Mouse (Mus musculus) cortical plate, adult 2 months (tissue): ENCODE measurements around the gene Shkbp1. TPM values are rescaled to one million over a fixed set of nuclear protein-coding genes. Genes with fewer than 3 reads are reported as not detected.
A peak's percentile ranks its signal among the peaks of the same experiment; 100 is the strongest.

Experiments used
- H3K27ac ChIP-seq: fragments of 200-500 bp; 2 replicates; pipeline ENCODE4 v1.5.1; 2012; ENCODE audit warnings: low read length, control low read depth, inconsistent platforms; ENCODE audit not compliant: insufficient read depth
- H3K4me1 ChIP-seq: fragments of 200-500 bp; 2 replicates; pipeline ENCODE4 v1.6.1; 2011; ENCODE audit warnings: low read length; ENCODE audit not compliant: control insufficient read depth, insufficient read depth
- H3K4me3 ChIP-seq: fragments of 200-500 bp; 2 replicates; pipeline ENCODE4 v1.5.1; 2011; ENCODE audit warnings: mild to moderate bottlenecking, low read length, control low read depth; ENCODE audit not compliant: insufficient read depth
- CTCF ChIP-seq: fragments of 200-500 bp; IDR thresholded peaks from 2 replicates; pipeline ENCODE4 v1.5.1; 2011; ENCODE audit warnings: mild to moderate bottlenecking, control low read depth, low read length; ENCODE audit not compliant: insufficient read depth; ENCODE audit errors: extremely low read depth
- POLR2A ChIP-seq: fragments of 200-500 bp; IDR thresholded peaks from 2 replicates; pipeline ENCODE4 v1.6.1; 2011; ENCODE audit warnings: mild to moderate bottlenecking, low read length, control low read depth; ENCODE audit not compliant: insufficient read depth; ENCODE audit errors: extremely low read depth
- polyA plus RNA-seq: library from polyadenylated mRNA; depleted of rRNA; stranded (reverse); fragments of >200 nt; gene quantifications from 2 replicates; pipeline ENCODE4 v1.2.3, GENCODE M21; 2012

Gene Shkbp1
- polyA plus RNA-seq, 1 experiment, result 73.8 TPM

GRCm38 (mm10) chr7:27356861-27357594, 1.2 kb upstream of the Shkbp1 start, which contains the start of gene Gm20479:
TSS of gene Gm20479 (minus strand) at chr7:27357419.
- peak within 1 kb of the TSS; percentile 56; the same call in 1 of the 2 replicates for H3K4me3 ChIP-seq
- TF ChIP-seq CTCF (no peak), POLR2A (no peak)
- H3K4me1 ChIP-seq, result peaks cover 2% of the 10 kb centered on the region; the same call in 1 of the 2 replicates
- H3K27ac ChIP-seq, result no peak within 1 kb of the TSS

GRCm38 (mm10) chr7:27356248-27356647, 429 bp upstream of the Shkbp1 start:
- no peak overlapping the region for H3K27ac ChIP-seq
- TF ChIP-seq CTCF (no peak), POLR2A (no peak)
- peaks cover 2% of the 10 kb centered on the region; the same call in 1 of the 2 replicates for H3K4me1 ChIP-seq
- peak overlapping the region; percentile 56 for H3K4me3 ChIP-seq

GRCm38 (mm10) chr7:27355261-27355660, 558 bp downstream of the Shkbp1 start:
- H3K27ac ChIP-seq, result no peak overlapping the region
- H3K4me1 ChIP-seq, result no peaks in the 10 kb centered on the region
- TF ChIP-seq POLR2A (no peak), CTCF (no peak)
- peak overlapping the region; percentile 56 for H3K4me3 ChIP-seq

GRCm38 (mm10) chr7:27354783-27355182, 1.0 kb downstream of the Shkbp1 start:
- no peaks in the 10 kb centered on the region for H3K4me1 ChIP-seq
- no peak overlapping the region; the same call in 1 of the 2 replicates for H3K4me3 ChIP-seq

GRCm38 (mm10) chr7:27354144-27354543, 1.7 kb downstream of the Shkbp1 start:
- Histone ChIP-seq H3K4me1 (no peaks in the 10 kb centered on the region), H3K27ac (no peak overlapping the region), H3K4me3 (no peak overlapping the region)
- TF ChIP-seq POLR2A (no peak), CTCF (no peak)

More at GRCm38 (mm10) chr7:27354783-27355182, 1.0 kb downstream of the Shkbp1 start:
- TF ChIP-seq POLR2A (no peak), CTCF (no peak)
- H3K27ac ChIP-seq, result no peak overlapping the region

- H3K4me3 ChIP-seq, result no peak overlapping the region
- H3K4me1 ChIP-seq, result no peaks in the 10 kb centered on the region
- TF ChIP-seq POLR2A (no peak), CTCF (no peak)
- no peak overlapping the region for H3K27ac ChIP-seq
Observed at GRCm38 (mm10) chr7:27345444-27345843, 10.4 kb downstream of the Shkbp1 start.

- Histone ChIP-seq H3K27ac (no peak overlapping the region), H3K4me1 (peaks cover 2% of the 10 kb centered on the region; the same call in 1 of the 2 replicates), H3K4me3 (no peak overlapping the region)
- TF ChIP-seq POLR2A (no peak), CTCF (no peak)
Observed at GRCm38 (mm10) chr7:27342595-27342994, 13.2 kb downstream of the Shkbp1 start.

GRCm38 (mm10) chr7:27339519-27339918, 16.3 kb downstream of the Shkbp1 start:
- peak overlapping the region; percentile 24 for H3K4me3 ChIP-seq
- no peak for TF ChIP-seq CTCF
- peak; percentile 46; the same call in 1 of the 2 replicates for TF ChIP-seq POLR2A
- peaks cover 2% of the 10 kb centered on the region; the same call in 1 of the 2 replicates for H3K4me1 ChIP-seq
- H3K27ac ChIP-seq, result peak overlapping the region; percentile 68

GRCm38 (mm10) chr7:27339114-27339513, 16.7 kb downstream of the Shkbp1 start:
- Histone ChIP-seq H3K27ac (peak overlapping the region; percentile 68), H3K4me3 (peak overlapping the region; percentile 24), H3K4me1 (peaks cover 2% of the 10 kb centered on the region; the same call in 1 of the 2 replicates)
- no peak for TF ChIP-seq CTCF
- TF ChIP-seq POLR2A, result no peak
